Mouse (Mus musculus) urinary bladder, postnatal 14 days (tissue): ENCODE measurements around the gene Fchsd2.

ENCODE experiments used
- DNase-seq: peaks from one replicate; pipeline ENCODE4 v3.0.0; 2021; ENCODE audit warnings: low spot score

Fchsd2 gene

DNA sequence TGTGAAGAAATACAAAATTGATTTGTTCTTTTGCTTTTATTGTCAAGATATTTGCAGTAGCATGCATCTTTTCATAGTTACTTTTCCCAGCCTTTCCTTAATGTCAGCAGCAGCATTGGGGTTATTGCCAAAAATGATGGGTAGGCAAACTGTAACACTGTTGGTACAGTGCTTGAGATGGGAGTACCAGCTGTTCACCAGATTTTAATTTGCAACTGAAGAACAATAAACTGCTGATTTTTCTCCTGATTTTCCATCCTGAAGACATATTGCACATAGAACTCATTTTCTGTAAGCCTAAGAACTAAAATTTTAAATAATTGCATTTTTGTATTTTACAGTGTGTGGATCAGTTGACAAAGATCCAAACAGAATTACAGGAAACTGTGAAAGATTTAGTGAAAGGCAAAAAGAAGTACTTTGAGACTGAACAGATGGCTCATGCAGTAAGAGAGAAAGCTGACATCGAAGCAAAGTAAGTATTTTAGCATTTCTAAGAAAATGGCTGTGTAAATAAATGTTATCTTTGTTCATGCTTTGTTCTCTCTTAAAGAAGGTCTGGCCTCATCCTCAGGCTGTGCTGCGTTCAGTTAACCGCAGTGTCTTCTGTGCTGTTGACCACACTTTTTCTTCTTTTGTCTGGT, 98.8 kb downstream of the Fchsd2 start:
- DNase-seq = no peak

DNA sequence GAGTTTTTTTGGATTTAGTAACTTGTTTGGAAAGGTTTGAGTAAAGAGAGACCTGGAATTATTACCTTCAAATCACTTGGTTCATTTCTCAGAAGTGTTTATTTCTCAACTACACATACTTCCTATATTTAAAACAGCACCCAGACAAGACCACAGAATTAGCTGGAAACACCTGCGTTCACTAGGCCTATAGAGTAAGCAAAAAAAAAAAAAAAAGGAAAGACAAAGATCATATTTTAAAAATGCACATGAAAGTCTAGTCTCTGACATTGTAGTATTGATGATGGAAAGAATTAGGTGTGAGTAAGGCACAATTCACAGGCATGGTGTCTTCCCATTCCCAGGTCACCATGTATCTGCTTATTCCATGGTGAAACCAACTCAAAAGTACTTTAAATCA, 118.2 kb downstream of the Fchsd2 start:
- DNase-seq = no peak

DNA sequence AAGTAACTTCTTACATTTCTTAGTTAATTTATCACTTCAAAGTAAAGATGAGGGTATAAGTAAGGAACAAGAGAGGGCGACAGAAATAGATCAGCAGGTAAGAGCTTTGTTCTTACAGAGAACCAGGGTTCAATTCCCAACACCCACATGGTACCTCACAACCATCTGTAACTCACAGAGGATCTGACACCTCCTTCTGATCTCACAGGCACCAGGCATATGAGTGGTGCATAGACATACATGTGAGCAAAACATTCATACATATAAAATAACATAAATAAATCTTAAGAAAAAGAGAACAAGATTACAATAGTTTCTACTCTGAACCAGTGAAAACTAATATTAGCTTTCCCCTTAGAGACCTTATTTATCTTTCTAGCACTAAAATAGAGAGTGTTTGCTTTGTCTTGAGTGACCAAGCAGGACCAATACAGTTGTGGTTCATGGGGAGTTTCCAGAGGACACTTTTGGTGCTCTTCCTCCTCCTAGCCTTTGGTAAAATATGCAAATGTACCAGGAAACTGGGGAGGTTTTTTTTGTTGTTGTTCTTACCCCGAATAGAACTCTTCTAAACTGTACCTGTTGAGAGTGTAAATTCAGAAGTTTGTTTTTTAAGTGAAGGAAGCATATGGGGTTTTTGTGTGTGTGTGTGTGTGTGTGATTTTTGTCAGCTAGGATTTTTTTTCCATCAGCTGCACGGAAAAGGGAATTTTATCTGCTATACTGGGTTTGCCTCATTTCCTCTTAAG, 121.0 kb downstream of the Fchsd2 start:
- no peak for DNase-seq

DNA sequence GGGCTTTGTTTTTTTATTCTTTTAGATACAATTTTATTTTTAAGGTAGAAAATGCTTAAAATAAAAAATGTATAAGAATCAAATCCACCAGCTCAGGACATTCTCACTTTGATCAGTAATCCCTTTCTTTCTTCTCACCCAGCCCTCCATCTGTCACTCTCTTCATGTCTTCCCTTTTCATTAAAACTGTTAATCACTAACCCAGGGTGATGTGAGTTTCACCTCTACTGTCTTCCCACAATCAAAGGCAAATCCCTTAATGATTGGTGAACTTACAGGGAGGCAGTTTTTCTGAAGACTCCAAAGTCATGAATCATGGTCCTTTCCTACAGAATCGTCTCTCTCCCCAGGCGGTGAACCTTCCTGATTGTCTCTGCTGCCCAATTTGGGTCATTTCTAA, 124.1 kb downstream of the Fchsd2 start:
- no peak for DNase-seq

DNA sequence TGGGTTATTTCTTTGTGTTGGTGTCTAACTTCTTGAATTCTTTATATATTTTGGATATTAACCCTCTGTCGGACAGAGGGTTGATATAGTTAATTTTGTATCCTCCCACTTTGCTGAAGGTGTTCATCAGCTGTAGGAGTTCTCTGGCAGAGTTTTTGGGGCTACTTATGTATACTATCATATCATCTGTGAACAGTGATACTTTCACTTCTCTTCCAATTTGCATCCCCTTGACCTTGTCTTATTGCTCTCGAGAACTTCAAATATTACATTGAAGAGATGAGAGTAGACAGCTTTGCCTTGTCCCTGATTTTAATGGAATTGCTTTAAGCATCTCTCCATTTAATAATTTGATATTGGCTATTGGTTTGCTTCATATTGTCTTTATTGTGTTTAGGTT, 130.8 kb downstream of the Fchsd2 start:
- DNase-seq = no peak

DNA sequence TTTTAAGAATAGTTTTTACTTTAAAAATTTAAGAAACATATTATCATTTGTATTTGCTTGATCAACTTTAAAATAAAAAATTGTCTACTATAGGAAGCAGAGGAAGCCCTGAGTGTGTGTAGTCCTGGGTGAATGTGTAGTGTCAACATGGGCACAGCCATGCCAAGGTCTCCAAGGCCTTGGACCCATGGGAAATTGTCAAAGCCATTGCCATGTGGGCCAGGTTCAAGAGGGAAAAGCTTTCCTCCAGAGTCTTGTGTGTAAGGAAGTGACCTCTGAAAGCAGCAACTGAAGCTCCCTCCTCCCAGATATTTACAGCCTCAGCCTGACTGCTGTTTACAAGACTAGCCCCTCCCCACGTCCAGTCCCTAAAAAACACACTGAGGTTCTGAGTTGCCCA, 136.7 kb downstream of the Fchsd2 start:
- DNase-seq = no peak

DNA sequence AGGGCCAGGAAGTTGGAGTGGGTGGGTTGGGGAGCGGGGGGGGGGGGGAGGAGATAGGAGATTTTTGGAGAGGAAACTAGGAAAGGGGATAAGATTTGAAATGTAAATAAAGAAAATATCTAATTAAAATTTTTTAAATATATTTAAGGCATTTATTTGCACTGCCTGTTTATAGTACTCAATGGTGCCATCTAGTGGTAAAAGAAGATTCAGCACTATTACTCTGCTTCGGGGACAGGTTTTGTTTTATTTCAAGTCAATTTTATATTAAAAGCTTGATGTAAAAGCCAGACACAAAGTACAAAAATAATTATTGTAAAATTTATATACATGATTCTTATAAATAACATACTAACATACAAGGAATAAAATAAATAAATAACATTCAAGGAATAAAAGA, 138.8 kb downstream of the Fchsd2 start:
- DNase-seq = no peak

DNA sequence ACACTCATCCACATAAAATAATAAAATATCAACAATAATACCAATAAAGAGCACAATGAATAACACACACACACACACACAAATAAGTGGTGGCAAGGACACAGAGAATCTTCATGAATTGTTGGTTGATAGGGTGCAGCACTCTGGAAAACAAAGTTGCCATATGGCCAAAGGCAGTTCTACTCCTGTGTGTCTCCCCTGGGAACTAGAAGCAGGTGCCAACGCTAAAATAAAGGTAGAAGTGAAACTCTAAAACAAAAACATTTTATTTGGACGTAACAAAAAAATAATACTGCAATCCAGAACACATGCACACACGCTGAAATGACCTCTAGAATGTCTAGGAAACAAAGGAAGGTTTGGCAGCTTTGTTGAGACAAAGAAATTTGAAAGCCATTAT, 140.1 kb downstream of the Fchsd2 start:
- DNase-seq = no peak

DNA sequence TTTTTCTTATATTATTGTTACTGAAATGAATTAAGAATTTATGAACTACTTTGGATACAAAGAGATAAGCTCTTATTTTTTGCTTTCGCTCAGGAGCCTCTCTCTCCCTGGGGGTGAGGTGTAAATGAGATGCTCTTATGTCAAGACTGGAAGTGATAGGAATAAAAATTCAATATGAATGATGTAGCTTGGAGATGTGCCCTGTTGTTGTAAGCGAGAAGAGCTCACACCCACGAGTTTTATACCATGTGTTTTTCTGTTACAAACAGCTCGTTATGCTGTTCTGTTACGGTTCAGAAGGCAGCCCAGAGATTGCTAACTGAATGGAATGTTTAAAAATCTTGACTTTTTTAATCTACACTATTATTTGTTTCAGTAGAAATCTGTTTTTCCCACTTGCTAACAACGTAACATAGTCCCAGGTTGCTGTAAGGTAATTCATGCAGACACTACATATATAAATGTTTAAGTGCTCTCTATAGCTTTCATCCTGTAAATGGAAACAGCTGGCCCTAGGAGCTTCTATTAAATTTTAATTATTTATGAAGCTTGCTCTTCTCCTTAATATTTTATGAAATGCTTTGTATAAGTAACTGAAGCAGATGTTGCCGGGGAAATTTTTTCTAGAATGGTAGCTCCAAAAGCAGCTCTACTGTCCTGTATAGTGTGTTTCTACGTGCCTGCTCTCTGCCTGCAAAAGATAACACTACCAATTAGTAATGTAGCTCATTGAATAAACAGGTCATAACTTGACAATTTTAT, 144.2 kb downstream of the Fchsd2 start:
- DNase-seq = no peak

DNA sequence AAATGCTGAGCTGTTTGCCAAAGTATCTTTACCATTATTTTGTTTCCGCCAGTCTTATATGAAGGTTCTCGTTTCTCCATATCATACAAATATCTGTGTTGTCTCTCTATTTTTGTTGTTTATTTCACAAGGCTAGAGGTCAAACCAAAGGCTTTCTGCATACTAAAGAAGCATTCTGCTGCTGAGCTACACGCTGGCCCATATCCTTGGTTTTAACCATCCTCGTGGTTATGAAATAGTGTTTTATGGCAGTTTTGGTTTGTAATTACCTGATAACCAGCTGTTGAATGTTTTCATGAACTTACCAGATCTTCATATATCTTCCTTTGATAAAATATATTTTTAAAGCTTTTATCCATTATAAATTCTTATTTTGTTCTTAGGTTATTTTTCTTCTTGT, 156.1 kb downstream of the Fchsd2 start:
- DNase-seq = no peak

DNA sequence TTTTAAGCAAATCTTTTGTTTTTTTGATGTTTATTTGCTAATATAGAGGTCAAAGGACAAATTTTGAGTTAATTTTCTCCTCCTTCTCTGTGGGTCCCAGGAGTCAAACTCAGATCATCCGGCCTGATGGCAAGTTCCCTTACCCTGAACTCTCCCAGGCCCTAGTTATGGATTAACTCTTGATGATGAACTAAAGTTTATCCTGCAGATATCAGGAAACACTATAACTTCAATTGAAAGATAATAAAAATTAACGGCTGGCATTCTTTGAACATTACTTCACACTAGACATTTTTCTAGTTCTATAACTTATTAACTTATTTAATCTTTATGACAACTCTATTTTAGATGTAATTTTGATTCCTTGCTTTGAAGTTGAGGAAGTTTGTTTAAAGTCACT, 156.5 kb downstream of the Fchsd2 start:
- no peak for DNase-seq

DNA sequence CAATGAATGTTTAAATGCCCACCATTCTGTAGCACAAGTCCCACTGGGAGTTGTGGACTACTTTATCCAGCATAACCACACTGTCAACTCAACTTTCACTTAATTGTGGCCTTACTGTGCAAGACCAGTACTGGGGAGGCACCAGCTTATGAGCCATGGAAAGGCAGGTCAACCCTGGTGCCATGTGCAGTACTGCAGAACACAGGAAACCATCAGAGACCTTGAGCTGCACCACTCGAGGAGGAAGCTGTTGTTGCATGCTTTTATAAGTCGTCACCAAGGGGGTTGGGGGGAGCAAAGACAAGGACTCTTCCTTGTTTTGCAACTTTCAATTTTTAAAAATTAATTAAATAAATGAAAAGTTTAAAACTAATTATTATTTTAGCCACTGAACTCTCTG, 160.4 kb downstream of the Fchsd2 start:
- DNase-seq = no peak

DNA sequence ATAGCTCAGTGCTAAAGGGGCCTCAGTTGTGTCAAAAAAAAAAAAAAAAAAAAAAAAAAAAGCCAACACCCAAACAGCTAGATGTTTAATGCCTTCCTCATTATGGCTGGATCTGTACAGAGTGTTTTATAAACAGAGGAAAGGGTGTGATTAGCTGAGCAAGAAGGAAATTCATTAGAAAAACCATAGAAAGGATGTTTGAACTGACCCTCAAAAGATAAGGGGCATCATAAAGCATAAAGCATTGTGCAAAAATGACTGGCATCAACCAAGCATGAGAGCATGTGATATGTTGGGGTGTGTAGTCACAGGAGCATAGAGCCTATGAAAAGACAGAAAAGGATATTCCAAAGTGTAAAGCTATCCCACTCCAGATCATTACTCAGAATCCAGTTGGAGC, 165.8 kb downstream of the Fchsd2 start:
- no peak for DNase-seq

DNA sequence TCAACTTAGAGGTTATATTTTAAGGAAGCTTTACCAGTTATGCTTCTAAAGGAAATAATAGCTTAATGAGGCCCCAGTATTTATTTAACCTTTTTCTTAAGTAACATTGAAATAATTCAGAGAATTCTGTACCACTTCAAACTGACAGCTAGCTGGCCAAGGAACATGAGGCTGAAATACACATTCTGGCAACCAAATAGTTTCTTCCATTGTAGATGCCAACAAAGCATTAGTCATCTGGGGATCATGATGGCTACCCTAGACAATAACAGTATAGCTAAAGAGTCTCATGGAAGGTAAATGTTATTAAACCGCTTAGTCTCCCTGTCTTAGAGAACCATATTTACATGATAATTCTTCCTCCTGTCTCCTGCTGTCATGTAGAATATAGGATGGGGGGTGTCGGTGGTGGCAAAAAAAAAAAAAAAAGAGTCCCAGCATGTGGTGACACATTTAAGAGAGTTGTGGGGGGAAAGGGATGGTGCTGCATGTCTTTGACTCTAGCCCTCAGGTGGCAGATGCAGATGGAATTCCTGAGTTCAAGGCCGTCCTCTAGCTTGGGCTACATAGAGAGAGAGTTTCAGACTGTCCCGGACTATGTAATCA, 169.4 kb downstream of the Fchsd2 start:
- DNase-seq = no peak

DNA sequence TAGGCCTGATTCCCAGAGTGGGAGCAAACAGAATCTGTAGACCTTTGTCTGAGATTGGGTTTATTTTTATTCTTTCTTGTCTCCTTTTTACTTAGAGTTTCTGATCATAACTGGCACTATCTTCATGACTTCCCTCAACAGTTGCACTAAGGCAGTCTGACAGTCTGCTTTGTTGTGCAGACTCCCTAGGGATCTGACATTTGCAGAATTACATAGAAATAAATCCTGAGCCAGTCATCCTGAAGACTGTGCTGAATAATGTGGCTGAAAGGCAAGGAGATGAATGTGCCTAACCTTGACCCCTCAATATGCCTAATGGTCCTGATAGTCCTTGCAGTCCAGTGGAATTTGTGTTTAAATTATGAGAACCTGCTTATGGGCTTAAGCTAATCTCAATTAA, 170.8 kb downstream of the Fchsd2 start:
- no peak for DNase-seq

DNA sequence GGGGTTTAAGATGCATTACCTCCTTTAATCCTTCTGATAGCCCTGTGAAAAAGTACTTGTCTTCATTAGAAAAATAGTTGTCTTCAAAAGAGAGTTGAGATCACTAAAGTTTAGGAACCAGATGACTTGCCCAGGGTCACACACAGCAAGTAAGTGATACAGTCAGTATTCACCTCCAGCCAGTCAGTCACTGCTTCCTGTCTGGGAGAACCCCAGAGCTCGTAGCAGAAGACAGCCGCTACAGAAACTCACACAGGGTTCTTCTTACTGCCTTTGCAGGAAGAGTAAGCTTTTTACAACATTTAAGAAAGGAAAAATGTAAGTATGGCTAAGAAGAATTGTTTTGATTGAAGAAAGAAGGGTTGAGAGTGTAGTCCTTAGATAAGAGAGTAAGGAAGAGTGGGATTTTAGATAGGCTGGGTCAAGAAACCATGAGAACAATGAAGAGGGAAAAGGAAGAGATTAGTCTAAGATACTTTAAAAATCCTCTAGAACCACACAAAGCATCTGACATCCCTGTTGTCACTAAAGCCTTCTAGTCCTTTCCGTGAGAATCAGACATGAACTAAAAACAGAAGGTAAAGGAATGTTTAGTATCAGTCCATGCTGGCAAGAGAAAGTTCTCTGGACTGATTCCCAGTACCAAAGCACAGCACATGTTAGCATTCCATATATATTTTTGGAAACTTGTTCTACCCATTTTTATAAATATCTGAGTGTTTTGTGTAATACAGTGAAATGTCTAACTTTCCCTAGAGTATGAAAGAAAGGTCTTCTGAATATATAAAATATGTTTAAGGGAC, 175.0 kb downstream of the Fchsd2 start:
- no peak for DNase-seq

DNA sequence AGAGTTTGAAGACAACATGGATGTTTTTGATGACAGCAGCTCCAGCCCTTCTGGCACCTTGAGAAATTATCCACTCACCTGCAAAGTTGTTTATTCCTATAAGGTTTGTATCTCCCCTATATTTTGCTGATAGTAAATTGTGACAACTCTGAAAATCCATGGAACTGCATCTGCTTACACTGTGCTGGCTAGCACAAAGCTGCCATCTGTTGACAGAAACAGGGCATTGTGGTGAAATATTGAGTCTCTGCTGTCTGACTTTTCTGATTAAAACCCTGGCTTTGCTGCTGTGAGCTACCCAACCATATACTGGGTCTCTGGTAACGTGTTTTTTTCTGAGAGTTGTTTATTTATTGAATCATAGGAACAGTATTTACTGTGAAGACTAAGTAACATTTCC, 178.9 kb downstream of the Fchsd2 start:
- no peak for DNase-seq

DNA sequence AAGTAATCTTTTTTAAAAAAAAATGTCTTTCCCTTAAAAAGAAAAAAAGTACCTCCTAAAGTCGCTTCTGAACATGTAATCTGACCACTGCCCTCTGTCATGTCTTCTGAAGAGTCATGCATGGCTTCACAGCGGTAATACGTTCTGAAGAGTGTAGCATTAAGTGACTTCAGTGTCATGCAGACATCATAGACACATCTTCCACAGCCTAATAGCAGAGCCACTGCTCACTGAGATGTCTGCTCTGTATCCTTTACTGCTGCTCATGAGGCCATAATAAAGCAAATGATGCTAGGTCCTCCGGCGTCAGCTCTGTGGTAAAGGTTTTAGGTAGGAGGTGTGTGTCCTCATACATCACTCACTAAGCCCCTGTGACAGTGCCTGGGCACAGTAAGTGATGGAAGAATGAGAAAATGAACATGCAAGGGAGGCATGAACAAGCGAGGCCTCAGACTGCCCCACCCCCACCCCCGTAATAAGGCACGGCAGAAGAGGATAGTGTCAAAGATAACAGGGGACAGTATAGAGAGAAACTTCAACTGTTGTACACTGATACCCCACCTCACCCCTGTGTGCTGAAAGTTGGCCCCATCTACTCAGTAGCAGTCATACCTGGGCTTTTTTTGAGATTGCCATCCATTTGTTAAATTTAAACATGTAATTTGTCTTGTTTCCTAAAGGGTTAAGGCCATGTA, 179.9 kb downstream of the Fchsd2 start:
- no peak for DNase-seq

DNA sequence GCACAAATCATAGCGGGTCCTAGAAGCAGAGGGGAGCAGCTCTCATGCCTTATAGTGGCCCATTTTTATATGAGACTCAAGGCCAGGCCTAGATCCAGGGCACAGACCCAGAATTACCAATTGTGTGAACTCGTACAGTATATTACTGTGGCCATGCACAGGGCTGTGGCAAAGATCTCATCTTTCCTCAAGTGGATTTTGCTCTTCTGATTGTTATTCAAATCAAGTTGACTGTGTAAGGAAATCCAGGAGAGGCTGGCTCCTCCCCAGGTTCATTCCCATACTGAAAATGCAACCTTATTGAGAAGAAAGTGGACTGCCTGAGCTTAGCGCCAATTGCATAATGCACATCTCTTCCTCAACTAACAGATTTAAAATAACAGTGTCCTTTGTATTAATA, 190.1 kb downstream of the Fchsd2 start:
- no peak for DNase-seq

DNA sequence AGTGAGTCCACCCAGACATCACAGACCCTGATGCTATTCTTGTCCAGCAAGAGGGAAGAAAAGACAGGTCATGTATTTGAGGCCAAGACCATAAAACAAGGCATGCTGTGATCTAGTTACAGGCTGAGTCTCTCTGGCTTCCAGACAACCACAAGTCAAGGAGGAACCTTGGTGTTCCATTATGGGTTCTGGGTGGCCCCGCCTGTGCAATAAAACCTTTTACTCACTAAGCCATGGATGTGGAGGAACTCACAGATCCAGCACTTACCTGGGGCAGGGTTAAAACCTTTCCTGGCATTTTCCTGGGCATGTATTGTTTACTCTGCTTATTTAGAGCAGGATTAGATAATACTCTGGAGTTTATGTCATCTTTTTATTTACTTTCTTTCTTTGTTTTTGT, 191.8 kb downstream of the Fchsd2 start:
- no peak for DNase-seq

DNA sequence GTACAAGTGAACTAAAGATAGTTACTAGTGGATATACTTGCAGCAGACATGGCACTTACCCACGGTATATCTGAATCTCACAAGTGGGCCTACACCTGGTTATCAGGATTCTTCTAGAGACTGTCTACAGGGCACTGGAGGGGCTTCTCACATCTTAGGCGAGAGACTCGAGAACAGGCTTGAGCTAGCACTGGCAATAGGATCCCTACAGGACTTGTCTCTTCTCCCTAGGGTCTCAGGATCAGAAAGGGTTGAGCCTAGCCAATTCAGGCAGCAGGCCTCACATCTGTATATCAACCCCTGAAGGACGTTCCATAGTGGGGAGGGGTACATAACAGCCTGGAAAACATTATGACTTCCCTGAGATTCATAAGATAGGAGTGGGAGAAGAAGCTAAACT, 194.2 kb downstream of the Fchsd2 start:
- no peak for DNase-seq
